Mouse (Mus musculus) layer of hippocampus, adult 9-11 months (tissue): ENCODE results near the gene Sgta.

Source experiments
- DNase-seq: peaks from one replicate; pipeline ENCODE4 v3.0.0; 2022

The Sgta gene

DNA sequence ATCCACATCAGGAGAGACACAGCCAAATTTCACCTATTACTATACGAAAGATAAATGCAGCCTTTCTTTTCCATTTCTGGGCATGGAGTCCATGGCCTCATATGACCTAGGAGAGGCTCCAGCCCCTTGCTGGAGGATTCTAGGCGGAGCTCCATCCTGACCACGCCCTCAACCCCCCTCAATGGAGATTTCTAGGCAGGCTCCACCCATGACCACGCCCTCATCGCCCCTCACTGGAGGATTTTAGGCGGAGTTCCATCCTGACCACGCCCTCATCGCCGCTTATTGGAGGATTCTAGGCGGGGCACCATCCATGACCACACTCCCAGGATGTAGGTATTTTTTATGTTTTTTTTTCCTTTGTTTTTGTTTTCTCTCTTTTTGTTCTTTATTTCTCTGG, 41.7 kb downstream of the Sgta start:
- DNase-seq = no peak

DNA sequence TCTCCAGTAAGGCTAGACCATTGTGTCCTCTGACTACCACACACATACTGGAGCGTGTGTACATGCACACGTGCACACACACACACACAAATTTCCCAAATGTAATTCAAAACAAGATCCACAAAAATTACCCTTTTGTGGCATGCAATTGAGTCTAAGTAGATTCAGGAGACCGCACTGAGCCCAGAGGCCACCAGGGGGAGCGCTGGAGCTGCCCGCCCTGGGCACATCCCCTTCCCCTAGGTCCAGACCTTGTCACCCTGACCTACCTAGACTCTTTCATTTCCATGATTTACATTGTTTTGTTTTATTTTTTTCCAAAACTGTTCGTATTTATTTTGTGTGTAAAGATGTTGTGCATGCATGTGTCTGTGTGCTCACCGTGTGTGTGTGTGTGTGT, 43.3 kb downstream of the Sgta start:
- no peak for DNase-seq

DNA sequence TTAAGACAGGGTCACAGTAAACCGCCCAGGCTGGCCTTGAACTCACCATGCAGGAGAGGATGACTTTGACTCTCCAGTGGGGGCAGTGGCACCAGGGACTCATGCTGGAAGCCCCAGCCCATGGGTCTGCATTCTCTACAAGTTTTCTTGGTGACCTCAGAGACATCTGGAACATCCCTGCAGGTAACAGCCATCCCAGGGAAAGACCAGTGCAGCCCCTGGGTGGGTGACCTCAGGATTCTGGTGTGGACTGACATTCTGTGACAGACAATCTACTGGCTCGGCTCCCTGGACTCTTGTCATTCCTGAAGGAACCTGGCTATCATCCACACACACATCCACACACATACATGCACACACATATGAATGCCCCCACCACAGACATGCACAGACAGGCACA, 44.3 kb downstream of the Sgta start:
- DNase-seq = no peak

DNA sequence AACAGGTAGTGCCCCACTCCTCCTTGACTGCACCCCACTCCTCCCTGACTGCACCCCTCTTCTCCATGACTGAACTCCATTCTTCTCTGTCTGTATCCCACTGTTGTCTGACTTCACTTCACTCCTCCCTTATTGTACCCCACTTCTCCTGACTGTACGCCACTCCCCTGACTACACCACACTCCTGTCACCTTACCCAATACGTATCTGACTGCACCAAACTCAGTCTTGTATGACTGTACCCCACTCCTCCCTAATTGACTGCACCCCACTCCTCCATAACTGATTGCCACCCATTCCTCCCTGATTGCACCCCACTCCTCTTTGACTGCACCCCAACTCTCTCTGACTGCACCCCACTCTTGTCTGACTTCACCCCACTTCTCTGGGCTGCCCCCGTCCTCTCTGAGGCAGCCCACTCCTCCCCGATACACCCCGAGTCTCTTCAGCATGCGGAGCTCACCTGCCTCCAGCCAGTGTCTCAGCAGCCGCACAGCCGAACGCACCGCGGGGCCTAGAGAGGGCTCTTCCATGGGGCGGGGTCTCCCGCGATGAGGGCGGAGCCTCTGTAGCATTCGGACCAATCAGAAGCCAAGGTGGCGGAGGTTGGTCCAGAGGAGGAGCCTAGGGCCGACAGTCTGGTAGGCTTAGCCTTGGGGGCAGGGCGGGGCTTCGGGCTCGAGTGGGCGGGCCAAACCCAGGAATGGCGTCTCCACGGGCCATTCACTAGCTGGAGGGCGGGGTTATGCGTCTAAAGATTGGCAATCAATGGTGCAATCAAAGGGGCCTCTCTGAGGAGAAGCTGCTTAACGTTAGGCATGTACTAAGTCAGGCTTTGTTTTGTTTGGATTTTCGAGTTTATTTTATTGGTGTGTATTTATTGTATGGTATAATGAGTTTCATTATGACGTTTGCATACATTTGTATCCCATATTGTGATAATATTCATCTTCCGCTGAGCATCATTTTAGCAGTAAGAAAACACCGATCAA, 45.3 kb downstream of the Sgta start, which contains the start of gene Gng7:
Gene Gng7, minus strand, starts transcription at position 553 of the 992 bp plus-strand sequence.
- peak; percentile 99 for DNase-seq

DNA sequence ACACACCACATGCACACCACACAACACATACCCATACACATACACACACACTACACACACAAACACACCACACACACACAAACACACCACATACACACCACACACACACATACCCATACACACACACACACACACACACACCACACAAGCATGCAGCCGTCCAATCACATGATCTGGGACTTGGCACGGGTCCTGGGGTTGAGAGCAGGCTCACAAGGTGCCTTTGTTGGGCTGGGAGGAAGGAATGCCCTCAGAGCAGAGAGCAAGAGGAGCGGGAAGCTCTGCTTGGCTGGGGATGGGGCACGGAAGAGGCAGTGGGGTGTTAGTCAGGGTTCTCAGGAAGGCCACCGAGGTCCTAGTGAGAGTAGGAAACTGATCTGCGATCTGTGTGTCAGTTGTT, 49.1 kb downstream of the Sgta start:
- DNase-seq = peak; percentile 78

DNA sequence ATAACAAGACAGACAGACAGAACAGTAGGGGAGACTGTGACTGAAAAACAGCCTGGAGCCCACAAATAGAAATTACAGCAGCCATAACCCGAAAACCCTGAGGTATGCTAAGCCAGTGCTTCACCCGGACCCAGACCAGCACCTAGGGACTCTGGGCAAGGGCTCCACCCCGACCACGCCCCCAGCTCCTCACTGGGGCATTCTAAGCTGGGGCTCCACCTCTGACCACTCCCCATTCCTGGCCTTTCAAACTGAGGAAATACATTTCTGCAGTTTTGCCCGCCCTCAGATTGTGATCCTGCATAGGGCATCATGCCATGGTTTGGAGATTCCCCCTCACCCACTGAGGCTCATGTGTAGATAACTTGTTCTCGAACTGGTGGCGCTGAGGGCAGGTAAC, 52.7 kb downstream of the Sgta start:
- no peak for DNase-seq

DNA sequence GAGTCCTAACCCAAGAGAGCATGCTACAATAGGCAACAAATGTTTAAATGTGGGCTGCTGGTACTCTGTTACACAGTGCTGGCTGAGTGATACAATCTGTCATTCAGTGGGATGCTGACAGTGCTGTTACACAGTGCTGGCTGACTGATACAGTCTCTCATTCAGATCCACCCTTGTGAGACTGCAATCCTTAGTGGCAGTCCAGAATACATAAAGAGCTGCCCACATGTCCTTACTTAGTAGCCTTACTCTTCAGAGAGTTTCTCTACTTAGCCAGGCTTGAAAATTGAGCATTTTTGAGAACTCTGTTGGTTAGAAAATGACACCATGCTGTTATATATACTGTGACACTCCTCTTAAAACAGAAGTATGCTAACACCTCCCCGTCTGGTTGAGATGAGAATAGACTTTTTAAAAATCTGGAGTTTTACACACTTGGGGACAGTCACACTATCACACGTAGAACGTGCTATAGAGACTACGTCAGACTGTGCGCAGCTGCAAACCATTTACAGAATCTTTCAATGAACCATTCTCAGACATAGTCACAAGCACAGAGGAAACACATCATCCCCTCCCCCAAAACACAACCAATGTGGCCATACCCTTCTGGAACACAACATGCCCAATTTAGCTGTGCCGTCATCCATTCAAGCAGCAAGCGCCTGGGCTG, 53.8 kb downstream of the Sgta start:
- DNase-seq = no peak

DNA sequence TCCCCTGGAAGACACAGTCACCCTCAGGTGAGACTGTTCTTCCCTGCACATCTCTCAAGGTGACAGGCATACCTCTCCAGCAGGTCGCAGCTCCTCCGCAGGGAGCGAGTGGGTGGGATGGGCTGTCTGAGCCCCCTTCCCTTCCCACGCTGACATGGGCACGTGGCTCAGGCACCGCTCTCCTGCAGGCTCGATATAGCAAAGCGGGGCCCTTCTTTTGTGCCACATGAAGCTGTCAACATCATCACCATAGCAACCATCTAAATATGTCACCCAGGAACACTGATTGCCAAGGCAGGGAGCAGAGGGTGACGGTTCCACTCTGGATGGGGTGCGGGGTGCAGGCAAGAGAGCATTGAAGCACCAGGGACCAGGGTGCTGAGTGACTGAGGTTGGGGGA, 58.8 kb downstream of the Sgta start:
- DNase-seq = peak; percentile 90

DNA sequence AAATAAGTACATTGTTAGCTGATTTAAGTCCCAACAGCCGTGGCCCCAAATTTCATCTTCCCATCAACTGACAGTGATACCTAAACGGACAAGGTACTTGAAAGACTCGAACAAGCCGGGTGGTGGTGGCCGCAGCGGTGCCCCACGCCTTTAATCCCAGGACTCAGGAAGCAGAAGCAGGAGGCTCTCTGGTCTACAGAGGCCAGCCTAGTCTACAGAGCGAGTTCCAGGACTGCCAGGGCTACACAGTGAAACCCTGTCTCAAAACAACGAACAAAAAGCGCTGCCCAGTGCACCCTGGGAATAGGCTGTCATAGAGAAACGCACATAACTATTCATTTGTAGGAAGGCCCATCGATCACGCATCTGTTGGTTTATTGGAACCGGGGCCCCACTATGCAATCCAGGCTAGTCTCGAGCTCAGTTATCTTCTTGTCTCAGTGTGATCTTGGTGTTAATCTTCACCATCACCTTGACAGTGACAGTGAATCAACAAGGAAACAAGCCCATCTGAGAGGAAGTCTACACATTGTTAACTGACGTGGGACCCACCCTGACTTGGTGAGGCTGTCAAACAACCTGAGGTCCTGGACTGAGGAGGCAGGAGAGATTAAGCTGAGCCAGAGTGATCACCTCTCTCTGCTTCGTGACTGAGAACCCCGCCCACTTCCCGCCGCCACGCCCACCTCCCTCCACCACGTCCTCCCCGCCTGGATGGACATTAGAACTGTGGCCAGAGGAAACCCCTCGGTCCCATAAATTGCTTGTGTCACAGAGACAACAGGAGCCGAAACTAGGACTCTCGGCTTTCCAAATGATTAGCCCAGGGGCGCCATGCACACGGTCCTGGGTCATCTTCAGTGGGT, 59.6 kb downstream of the Sgta start:
- DNase-seq = no peak

DNA sequence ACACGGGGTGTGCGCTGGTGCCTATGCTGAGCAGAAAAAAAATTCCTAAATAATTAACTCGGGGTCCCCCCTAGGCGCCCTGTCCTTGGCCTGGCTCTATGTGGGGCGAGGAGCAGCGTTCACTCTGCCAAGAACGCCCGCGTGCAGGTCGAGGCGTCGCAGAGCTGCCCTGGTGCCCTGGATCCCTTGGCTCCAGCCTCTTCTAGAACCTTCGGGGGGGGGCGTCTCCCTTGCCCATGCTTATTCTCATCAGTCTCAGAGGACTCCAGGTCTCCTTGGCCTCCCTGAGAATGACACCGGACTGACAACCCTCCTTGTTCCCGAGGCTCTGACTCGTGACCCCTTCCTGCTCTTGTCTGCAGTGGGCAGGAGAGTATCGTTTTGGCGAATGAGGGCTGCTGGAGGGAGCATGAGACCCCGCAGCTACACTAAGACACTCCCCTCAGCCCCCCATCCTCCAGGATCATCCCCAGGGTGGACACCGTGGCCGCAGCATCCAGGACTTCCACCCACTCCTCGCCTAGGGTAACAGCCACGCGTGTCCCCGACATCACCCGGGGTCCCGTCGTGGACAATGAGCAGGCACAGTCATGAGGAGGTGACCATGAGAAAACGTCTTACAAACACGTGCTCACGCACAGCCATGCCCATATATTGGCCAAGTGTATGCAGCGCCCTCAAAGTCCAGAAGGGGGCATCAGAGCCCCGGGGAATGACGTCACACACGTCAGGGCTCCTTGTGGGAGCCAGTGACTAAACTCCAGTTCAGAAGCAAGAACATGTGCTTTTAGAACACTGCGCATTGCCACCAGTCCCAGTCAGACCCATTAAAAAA, 60.4 kb downstream of the Sgta start:
- DNase-seq = peak; percentile 90

DNA sequence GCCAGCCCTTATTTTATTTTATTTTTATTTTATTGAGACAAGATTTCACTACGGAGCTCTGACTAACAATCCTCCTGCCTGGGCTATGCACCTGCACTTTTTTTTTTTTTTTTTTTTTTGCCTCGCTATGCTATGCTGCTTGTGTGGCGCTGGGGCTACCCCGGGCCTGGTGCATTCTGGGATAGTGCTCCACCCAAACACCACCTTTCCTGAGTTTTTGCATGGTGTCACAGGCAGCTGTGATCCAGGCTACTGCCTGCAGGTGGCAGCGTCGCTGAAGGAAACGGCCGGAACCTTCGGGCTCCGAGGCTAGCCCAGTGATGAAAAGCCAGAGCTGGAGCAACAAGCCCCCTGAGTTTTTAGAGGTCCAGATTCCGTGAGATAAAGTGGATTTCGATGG, 61.2 kb downstream of the Sgta start:
- no peak for DNase-seq

DNA sequence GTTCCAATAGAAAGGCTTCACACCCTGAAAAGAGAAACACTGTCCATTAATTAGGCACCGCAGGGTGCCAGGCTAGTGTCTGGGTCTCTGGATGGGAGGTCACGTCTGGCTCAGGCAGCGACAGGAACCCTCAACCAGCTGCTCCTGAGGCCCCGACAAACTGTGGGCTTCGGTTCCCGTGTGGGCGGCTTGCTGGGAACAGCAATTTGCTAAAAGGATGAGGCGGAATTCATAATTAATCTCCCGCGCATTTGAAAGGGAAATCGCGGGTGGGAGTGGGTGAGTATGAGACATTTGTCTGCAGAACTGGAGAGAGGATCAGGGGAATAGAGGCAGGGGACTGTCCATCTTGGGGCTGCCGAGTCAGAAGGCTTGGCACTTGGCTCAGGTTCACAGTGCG, 62.0 kb downstream of the Sgta start:
- no peak for DNase-seq

DNA sequence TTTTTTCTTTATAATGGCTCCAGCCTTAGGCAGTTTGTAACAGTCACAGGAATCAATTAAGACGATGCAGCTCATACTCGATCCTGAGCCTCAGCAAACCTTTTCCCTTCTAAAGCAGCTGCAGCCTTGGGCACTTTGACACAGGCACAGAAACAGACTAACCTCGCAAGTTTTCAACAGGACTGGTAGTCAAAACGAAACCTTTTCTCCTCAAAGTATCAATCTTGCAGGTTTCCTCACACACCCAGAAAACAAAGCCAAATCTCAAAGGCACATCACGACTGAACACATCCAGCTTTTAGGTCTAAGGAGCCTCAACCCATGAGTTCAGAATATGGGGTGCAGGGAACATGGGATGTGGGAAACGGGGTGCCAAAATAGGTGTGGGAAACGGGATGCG, 62.6 kb downstream of the Sgta start:
- DNase-seq = no peak

DNA sequence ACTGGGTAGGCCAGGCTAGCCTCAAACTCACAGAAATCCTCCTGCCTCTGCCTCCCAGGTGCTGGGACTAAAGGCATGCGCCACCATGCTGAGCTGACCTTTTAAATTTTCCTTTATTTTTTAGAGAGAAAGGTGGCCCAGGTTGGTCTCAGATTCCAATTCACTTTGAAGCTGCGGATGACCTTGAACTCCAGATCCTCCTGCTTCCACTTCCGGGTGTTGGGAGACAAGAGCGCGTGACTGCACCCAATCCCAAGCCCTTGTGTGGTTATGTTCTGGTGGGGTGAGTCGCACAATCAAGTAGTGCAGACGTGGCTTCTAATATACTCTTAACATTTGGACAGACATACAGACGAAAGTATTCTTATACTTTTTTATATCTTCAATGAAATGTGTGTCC, 63.5 kb downstream of the Sgta start:
- no peak for DNase-seq

DNA sequence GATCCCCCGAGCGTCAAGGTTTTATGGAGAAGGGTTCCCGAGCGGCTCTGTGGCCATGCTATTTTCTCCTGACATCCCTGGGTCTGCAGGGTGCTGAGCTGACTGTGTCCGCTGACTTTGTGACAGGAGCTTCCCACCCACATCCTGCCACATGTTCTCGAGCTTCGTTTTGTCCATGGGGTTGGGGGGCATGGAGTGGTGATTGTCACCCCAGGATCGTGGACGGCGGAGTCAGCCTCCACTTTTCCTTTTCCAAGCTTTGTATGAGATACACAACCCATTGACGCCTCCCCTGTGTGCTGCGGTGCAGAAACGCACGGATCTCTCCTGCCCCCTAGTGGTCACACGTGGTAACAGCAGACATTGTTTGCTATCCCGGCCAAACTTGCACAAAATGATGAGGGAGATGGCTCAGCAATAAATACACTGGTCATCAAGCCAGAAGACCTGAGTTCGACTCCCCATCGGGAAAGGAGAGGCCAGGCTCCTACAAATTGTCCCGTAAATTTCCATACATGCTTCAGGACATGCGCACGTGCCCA, 64.8 kb downstream of the Sgta start:
- DNase-seq = no peak

DNA sequence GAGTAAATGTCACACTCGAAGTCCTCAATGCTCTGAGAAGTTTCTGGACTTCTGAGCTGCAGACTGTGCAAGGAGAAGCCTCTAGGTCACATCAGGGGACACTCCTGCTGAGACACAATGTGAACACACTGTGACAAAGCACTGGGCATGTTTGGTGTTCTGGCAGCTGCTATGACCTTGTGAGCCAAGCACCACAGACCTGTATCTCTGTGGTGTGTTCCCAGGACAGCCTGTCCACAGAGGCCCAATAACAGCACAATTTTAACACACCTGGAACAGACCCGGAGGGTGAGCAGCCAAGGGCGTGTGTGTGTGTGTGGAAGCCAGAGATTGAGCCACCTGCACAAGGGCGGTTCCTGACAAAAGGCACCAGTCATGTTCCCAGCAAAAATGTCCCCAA, 65.4 kb downstream of the Sgta start:
- DNase-seq = no peak
